Mouse (Mus musculus): Measurements from ENCODE around the gene Pram1. TPM values are rescaled to one million over a fixed set of nuclear protein-coding genes. Genes with fewer than 3 reads are reported as not detected.

Pram1 gene
- total and polyA plus RNA-seq, 2 experiments from 2014 or later = 0.08 TPM; not detected in 1

DNA sequence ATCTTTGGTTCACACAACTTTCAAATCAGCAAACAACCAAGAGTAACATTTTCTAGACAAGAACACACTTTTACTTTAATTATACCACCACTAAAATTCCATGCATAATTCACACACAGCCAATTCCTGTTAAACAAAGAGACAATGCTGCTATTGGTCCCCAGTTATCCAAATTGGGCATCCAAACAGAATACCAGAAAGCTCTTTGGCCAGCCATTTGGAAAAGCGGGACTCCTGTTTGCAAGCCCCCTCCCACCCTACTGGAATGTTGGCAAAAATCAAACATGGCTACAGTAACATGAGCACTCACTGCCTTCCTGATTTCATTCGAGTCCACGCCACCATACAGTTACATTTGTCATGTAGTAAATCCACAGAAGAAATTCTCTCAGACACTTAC is 31.8 kb downstream of the Pram1 start:
- no peaks in the 10 kb centered on the region for H3K9me3 ChIP-seq (replicated peaks; ENCODE audit: control insufficient read depth, low read length)
- H3K4me1 ChIP-seq (ENCODE audit: control insufficient read depth, insufficient read depth) = no peaks in the 10 kb centered on the region
- H3K27me3 ChIP-seq (ENCODE audit: control insufficient read depth, insufficient read depth, low read length) = no peaks in the 10 kb centered on the region
- H3K4me2 ChIP-seq (ENCODE audit: low read depth, low read length) = no peak overlapping the region
- ATAC-seq (ENCODE audit: insufficient read depth, low read depth) = no peak
- no peak overlapping the region for H3K4me3 ChIP-seq (ENCODE audit: low read depth, low read length)
- no peak for TF ChIP-seq CTCF (IDR thresholded peaks at IDR 0.05; ENCODE audit: low read depth)
- no peak for TF ChIP-seq EP300 (IDR thresholded peaks at IDR 0.05; ENCODE audit: low read depth)
- WGBS = 95% methylated on average over 3 of the region's 3 CpGs
- H3K27ac ChIP-seq (ENCODE audit: low read depth) = no peak overlapping the region
- H3K36me3 ChIP-seq (replicated peaks; ENCODE audit: control insufficient read depth, insufficient read depth, low read length) = peaks cover 41% of the 10 kb centered on the region
- no peak for DNase-seq (ENCODE audit: low spot score)
- no peak overlapping the region for H3K9ac ChIP-seq (replicated peaks; ENCODE audit: low read depth, low read length)

DNA sequence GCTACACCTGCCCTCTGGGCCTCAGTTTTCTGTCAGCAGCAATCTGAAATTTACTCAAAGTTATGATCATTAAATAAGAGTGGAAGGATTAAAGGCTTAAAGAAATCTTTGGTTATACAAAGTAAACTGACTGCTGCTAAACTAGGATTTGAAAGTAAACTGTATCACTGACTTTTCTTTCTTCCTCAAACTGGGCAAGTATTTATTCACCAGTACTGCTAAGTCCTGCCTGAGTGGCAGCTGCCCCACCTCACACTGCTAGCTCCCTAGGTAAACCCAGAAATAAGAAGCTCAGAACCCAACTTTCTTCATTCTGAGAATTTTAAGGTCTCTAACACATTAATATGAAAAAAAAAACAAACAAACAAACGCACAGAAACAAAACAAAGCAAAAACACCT is 36.0 kb downstream of the Pram1 start:
- no peak for DNase-seq (ENCODE audit: low spot score)
- TF ChIP-seq CTCF (IDR thresholded peaks at IDR 0.05; ENCODE audit: low read depth) = no peak
- no peak for TF ChIP-seq EP300 (IDR thresholded peaks at IDR 0.05; ENCODE audit: low read depth)
- no peak overlapping the region for H3K9ac ChIP-seq (replicated peaks; ENCODE audit: low read depth, low read length)
- WGBS = 83% methylated on average over 1 of the region's 1 CpGs
- H3K4me2 ChIP-seq (ENCODE audit: low read depth, low read length) = no peak overlapping the region
- no peak overlapping the region for H3K4me3 ChIP-seq (ENCODE audit: low read depth, low read length)
- no peaks in the 10 kb centered on the region for H3K27me3 ChIP-seq (ENCODE audit: control insufficient read depth, insufficient read depth, low read length)
- no peak overlapping the region for H3K27ac ChIP-seq (ENCODE audit: low read depth)
- H3K9me3 ChIP-seq (replicated peaks; ENCODE audit: control insufficient read depth, low read length) = no peaks in the 10 kb centered on the region
- H3K36me3 ChIP-seq (replicated peaks; ENCODE audit: control insufficient read depth, insufficient read depth, low read length) = peaks cover 24% of the 10 kb centered on the region
- peaks cover 12% of the 10 kb centered on the region; the same call in 1 of the 2 replicates for H3K4me1 ChIP-seq (ENCODE audit: control insufficient read depth, insufficient read depth)
- ATAC-seq (ENCODE audit: insufficient read depth, low read depth) = no peak

DNA sequence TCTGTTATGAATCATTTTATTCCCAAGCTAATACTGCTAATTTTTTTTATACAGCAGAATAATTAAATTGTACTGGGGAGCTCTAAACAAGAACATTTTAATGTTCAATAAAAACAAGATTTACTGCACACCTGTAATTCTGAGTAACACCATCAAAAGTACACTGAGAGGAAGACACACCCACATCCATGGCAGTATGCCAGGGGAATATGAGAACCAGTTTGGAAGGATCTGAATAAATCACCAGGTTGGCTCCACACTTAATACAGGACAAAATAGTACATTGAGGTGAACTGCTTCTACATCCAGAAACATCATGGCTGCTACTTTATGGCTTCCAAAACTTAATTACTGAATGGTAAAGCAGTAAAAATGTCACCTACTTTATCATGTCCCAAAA is 37.6 kb downstream of the Pram1 start:
- H3K4me1 ChIP-seq (ENCODE audit: control insufficient read depth, insufficient read depth) = peaks cover 22% of the 10 kb centered on the region
- no peak for DNase-seq (ENCODE audit: low spot score)
- no peak overlapping the region for H3K4me2 ChIP-seq (ENCODE audit: low read depth, low read length)
- no peaks in the 10 kb centered on the region for H3K9me3 ChIP-seq (replicated peaks; ENCODE audit: control insufficient read depth, low read length)
- H3K27ac ChIP-seq (ENCODE audit: low read depth) = no peak overlapping the region
- peaks cover 20% of the 10 kb centered on the region for H3K36me3 ChIP-seq (replicated peaks; ENCODE audit: control insufficient read depth, insufficient read depth, low read length)
- no peak overlapping the region for H3K9ac ChIP-seq (replicated peaks; ENCODE audit: low read depth, low read length)
- TF ChIP-seq CTCF (IDR thresholded peaks at IDR 0.05; ENCODE audit: low read depth) = no peak
- TF ChIP-seq EP300 (IDR thresholded peaks at IDR 0.05; ENCODE audit: low read depth) = no peak
- H3K4me3 ChIP-seq (ENCODE audit: low read depth, low read length) = no peak overlapping the region
- no peak for ATAC-seq (ENCODE audit: insufficient read depth, low read depth)
- H3K27me3 ChIP-seq (ENCODE audit: control insufficient read depth, insufficient read depth, low read length) = no peaks in the 10 kb centered on the region

DNA sequence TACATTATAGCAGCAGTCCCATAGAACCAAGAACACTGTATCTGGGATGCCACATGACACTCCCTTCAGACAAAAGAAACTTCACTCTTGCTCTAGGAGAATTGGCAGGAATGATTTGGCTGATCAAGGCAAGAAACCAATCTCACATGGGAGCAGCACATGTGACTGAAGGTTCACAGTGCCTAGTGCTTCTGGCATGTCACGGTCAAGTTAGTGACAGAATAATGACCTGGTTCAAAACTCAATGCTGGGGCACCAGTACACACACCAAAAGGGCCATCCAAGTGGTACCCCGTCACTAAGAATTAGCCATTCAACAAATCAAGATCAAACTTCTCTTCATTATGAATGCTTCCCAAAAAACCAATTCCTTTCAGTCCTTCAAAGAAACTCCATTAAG is 38.2 kb downstream of the Pram1 start:
- WGBS = 80% methylated on average over 2 of the region's 2 CpGs
- Histone ChIP-seq H3K27me3 (ENCODE audit: control insufficient read depth, insufficient read depth, low read length) (no peaks in the 10 kb centered on the region), H3K4me3 (ENCODE audit: low read depth, low read length) (no peak overlapping the region), H3K36me3 (replicated peaks; ENCODE audit: control insufficient read depth, insufficient read depth, low read length) (peaks cover 20% of the 10 kb centered on the region), H3K9me3 (replicated peaks; ENCODE audit: control insufficient read depth, low read length) (no peaks in the 10 kb centered on the region), H3K4me1 (ENCODE audit: control insufficient read depth, insufficient read depth) (peaks cover 26% of the 10 kb centered on the region), H3K27ac (ENCODE audit: low read depth) (no peak overlapping the region), H3K9ac (replicated peaks; ENCODE audit: low read depth, low read length) (no peak overlapping the region), H3K4me2 (ENCODE audit: low read depth, low read length) (no peak overlapping the region)
- DNase-seq (ENCODE audit: low spot score) = no peak
- ATAC-seq (ENCODE audit: insufficient read depth, low read depth) = no peak
- TF ChIP-seq EP300 (IDR thresholded peaks at IDR 0.05; ENCODE audit: low read depth) (no peak), CTCF (IDR thresholded peaks at IDR 0.05; ENCODE audit: low read depth) (no peak)

DNA sequence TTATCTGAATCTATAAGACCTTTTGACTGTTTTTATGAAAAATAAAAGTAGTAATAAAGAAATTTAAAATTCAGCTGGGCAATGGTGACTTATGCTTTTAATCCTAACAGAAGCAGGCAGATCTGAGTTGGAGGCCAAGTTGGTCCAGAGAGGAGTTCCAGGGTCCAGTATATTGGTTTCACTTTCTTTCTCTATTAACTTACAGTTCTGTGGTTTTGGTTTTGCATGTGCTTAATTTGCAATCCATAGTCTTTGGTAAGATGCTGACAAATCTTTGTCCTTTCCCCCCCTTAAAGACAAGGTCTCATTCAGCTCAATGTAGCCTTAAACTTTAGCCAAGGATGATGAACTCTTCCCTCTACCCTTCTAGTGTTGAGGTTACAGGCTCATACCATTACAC is 40.9 kb downstream of the Pram1 start:
- peaks cover 47% of the 10 kb centered on the region for H3K4me1 ChIP-seq (ENCODE audit: control insufficient read depth, insufficient read depth)
- H3K27me3 ChIP-seq (ENCODE audit: control insufficient read depth, insufficient read depth, low read length) = no peaks in the 10 kb centered on the region
- H3K9me3 ChIP-seq (replicated peaks; ENCODE audit: control insufficient read depth, low read length) = no peaks in the 10 kb centered on the region
- no peak overlapping the region for H3K27ac ChIP-seq (ENCODE audit: low read depth)
- no peak overlapping the region for H3K4me3 ChIP-seq (ENCODE audit: low read depth, low read length)
- ATAC-seq (ENCODE audit: insufficient read depth, low read depth) (no peak), DNase-seq (ENCODE audit: low spot score) (no peak)
- peaks cover 16% of the 10 kb centered on the region for H3K36me3 ChIP-seq (replicated peaks; ENCODE audit: control insufficient read depth, insufficient read depth, low read length)
- no peak overlapping the region for H3K4me2 ChIP-seq (ENCODE audit: low read depth, low read length)
- TF ChIP-seq CTCF (IDR thresholded peaks at IDR 0.05; ENCODE audit: low read depth) = no peak
- no peak for TF ChIP-seq EP300 (IDR thresholded peaks at IDR 0.05; ENCODE audit: low read depth)
- no peak overlapping the region for H3K9ac ChIP-seq (replicated peaks; ENCODE audit: low read depth, low read length)

DNA sequence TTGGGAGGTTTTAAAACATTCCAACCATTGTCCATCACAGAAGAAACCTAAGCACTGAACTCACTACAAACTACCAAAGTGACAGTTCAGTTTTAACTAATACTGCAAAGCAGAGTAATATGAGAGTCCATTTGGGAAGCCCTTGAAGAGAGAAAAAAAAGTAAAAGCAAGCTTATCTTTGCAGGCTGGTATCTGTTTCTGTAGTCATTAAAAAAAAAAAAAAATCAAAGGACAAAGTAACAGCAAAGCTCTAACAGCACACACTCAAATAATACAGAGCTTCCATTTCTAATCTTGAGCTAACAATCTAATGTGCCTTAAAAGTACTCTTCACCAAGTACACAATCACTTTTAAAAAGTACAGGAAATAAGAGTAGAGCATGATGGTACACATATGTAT is 43.9 kb downstream of the Pram1 start:
- H3K4me1 ChIP-seq (ENCODE audit: control insufficient read depth, insufficient read depth) = peaks cover 46% of the 10 kb centered on the region
- H3K36me3 ChIP-seq (replicated peaks; ENCODE audit: control insufficient read depth, insufficient read depth, low read length) = peaks cover 10% of the 10 kb centered on the region
- no peak overlapping the region for H3K27ac ChIP-seq (ENCODE audit: low read depth)
- no peak for TF ChIP-seq CTCF (IDR thresholded peaks at IDR 0.05; ENCODE audit: low read depth)
- no peak for TF ChIP-seq EP300 (IDR thresholded peaks at IDR 0.05; ENCODE audit: low read depth)
- H3K27me3 ChIP-seq (ENCODE audit: control insufficient read depth, insufficient read depth, low read length) = no peaks in the 10 kb centered on the region
- H3K9me3 ChIP-seq (replicated peaks; ENCODE audit: control insufficient read depth, low read length) = no peaks in the 10 kb centered on the region
- DNase-seq (ENCODE audit: low spot score) (no peak), ATAC-seq (ENCODE audit: insufficient read depth, low read depth) (no peak)
- H3K4me3 ChIP-seq (ENCODE audit: low read depth, low read length) = no peak overlapping the region
- H3K4me2 ChIP-seq (ENCODE audit: low read depth, low read length) = no peak overlapping the region
- H3K9ac ChIP-seq (replicated peaks; ENCODE audit: low read depth, low read length) = no peak overlapping the region

Data from heart, postnatal 0 days (tissue).